Mouse (Mus musculus): ENCODE measurements around the gene Ankrd37. TPM values are rescaled to one million over a fixed set of nuclear protein-coding genes. Genes with fewer than 3 reads are reported as not detected.

The Ankrd37 gene
- polyA plus RNA-seq (2017; shearing (Covaris generic)), result 10 to 100 TPM; 16.3 to 26.9 TPM

DNA sequence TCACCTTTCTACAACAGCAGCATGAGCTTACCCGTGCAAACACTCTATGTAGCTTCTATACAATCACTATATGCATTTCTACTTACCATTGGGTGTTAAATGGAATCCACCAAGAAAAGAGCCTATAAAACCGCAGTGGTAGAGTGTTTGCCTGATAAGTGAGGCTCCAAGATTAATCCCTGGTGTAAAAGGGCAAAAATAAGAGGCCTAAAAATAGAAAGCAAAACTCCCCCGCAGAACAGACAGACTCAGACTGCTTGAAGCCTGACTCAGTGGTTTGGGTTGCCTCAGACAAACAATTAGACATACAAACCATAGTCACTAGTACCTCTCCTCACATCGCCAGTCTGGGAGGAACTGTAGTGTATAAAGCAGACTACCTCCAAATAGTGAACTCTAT, at the start of gene Ankrd37:
Gene Ankrd37, minus strand, starts transcription at position 112 of the 400 bp plus-strand sequence.

DNA sequence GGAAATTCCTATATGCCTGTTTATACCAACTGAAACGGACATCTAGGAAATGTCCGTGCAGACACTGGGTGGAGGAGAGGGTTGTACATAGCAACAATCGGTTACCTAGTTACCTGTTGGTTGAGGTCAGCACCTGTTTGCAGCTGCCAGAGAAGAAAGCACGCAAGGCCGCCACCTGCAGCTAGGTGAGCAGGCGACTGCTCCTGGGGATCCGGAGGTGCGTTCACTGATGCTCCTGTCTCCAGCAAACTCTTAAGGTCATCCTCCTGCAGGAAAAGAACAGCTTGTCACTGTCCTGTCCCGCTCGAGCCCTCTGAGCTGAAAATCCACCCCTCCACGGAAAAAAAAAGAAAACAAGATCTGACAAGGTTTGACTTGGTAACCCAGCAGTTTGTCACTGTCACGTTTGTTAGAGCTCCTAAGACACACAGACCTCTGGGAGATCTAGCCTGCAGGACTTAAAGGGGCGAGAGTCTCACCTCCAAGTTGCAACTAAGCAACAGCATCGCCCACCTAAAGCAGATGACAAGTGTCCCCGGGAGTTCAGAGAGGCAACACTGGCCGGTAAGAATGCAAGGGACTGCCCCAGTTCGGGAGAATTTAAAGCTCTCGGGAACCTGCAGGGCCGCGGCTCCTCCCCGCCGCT, 6.2 kb downstream of the Ankrd37 start, which contains the start of gene Lrp2bp:
Gene Lrp2bp, plus strand, starts transcription at position 166 of the 646 bp plus-strand sequence.

DNA sequence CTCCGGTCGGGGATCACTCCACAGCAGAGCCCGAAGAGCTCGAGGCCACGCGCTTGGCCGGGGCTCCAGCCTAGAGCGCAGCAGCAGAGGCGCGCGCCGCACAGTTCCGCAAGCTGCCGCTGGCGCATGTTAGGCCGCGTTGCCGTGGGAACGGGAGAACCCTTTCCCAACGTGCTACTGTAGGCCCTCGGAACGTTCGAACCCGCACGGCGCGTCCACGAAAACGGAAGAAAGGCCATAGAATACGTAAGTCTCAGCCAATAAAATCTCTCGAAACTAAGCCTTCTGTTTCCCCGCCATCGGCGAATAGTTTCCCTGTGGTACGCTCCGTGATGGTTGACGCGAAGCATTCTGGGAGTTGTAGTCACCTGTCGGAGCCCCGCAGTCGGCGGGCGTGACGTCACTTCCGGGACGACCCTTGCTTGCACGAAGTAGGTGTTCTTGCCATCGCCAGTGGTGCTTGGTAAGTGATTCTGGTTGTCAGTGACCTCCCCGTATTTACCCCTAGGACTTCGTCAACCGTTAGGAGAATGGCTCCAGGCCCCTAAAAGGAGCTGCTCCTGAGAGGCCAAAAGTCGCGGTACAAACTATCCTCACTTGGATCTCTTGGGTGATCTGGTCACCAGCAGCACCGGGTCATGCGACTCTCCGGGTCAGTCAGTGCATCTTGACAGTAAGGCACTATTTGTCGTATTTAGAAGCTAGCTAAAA, 30.2 kb downstream of the Ankrd37 start, which contains the start of the genes 1700029J07Rik and Ufsp2:
Gene 1700029J07Rik, minus strand, starts transcription at position 127 of the 711 bp plus-strand sequence.
Gene Ufsp2, plus strand, starts transcription at position 403 of the 711 bp plus-strand sequence.

Other genes starting within 250 kb of the Ankrd37 start
- not detected for gene Pdlim3, start 120.2 kb downstream of the Ankrd37 start, polyA plus RNA-seq (2017; shearing (Covaris generic))
- under 1 TPM in 1 of 2 experiments, not detected in 1; 0.09 TPM for gene Ccdc110, start 71.1 kb downstream of the Ankrd37 start, polyA plus RNA-seq (2017; shearing (Covaris generic))
- gene 1700029J07Rik, start 30.5 kb downstream of the Ankrd37 start, polyA plus RNA-seq (2017; shearing (Covaris generic)), result 1 to 10 TPM; 1.1 to 2.6 TPM
- 10 to 100 TPM; 33.2 to 48.0 TPM for gene Ufsp2, start 30.2 kb downstream of the Ankrd37 start, polyA plus RNA-seq (2017; shearing (Covaris generic))
- under 1 TPM; 0.29 to 0.47 TPM for gene Lrp2bp, start 6.4 kb downstream of the Ankrd37 start, polyA plus RNA-seq (2017; shearing (Covaris generic))
- 10 to 100 TPM; 22.2 to 25.3 TPM for gene Cfap97, start 146.1 kb upstream of the Ankrd37 start, polyA plus RNA-seq (2017; shearing (Covaris generic))
- gene Snx25, start 146.5 kb upstream of the Ankrd37 start, polyA plus RNA-seq (2017; shearing (Covaris generic)), result 10 to 100 TPM; 21.7 to 26.4 TPM
- gene Slc25a4, start 205.6 kb upstream of the Ankrd37 start, polyA plus RNA-seq (2017; shearing (Covaris generic)), result 100 to 1,000 TPM; 134 to 152 TPM